Mouse (Mus musculus) small intestine, adult 2 months (tissue): ENCODE data around the gene Uqcc2.
A peak's percentile ranks its signal among the peaks of the same experiment; 100 is the strongest.

Source experiments
- CTCF ChIP-seq: fragments of 200-500 bp; IDR thresholded peaks from 2 replicates; pipeline ENCODE4 v1.5.1; 2012; ENCODE audit warnings: low read depth, mild to moderate bottlenecking, control low read depth, inconsistent platforms, low read length, moderate library complexity, mixed read lengths; ENCODE audit not compliant: insufficient replicate concordance, insufficient read length; ENCODE audit errors: extremely low read depth
- POLR2A ChIP-seq: fragments of 200-500 bp; IDR thresholded peaks from 2 replicates; pipeline ENCODE4 v1.6.1; 2012; ENCODE audit warnings: low read depth, mild to moderate bottlenecking, control low read depth, inconsistent platforms, low read length, moderate library complexity

DNA sequence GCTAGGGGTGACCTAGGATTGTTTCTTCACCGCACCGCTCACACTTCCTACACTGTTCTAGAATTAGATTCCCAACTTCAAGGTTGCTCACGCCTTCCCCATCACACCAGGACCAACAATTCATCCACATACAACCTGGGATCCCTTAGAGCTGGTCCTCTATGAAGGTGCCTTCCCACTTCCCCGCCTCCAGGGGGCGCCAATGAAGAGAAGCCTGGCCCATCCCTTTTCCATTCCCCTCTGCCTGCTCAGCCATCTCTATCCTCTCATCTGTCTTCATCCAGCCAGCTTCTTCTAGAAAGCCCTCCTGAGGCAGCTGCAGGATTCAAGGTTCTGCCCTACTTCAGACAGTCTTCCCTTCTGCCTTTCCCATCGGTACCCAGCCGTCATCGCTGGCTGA is 17.7 kb upstream of the Uqcc2 start:
- TF ChIP-seq CTCF (peak; percentile 62), POLR2A (no peak)
